Mouse (Mus musculus): ENCODE measurements at regions not wholly inside any gene's neighbourhood (a gene's known extent, or its start where the extent isn't known, plus 50 kb on each side); places are given as distances from the start of the nearest gene placed in this dataset.

DNA sequence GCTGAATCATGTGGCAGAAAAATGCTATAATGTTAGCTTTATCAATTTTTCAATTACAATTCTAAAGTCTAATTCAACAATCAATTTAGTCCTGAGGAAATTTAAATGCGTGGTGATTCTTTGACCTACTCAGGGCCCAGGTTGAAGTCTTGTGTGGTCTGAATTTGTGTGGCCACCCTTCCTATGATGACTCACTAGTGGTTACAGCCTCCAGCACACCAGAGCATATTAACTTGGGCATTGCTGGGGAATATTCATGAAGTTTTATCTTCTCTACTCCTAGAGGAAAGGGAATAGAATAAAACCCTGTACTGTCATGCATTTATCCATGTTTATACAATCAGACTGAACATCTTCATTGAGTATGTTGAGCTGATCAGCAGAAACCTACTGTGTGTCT lies 665.2 kb downstream of the Inhba start:
- Histone ChIP-seq H3ac (ENCODE audit: control insufficient read depth, insufficient read length, low read depth) (no peak overlapping the region), H3K79me2 (ENCODE audit: control insufficient read depth, insufficient read depth) (no peaks in the 10 kb centered on the region), H3K4me3 (ENCODE audit: insufficient read depth, poor library complexity, severe bottlenecking) (no peak overlapping the region), H3K79me3 (ENCODE audit: low read depth) (no peaks in the 10 kb centered on the region), H3K36me3 (ENCODE audit: control insufficient read depth, insufficient read depth) (no peaks in the 10 kb centered on the region), H3K27me3 (ENCODE audit: control insufficient read depth, insufficient read depth, insufficient read length) (no peaks in the 10 kb centered on the region)
- TF ChIP-seq MYOG (IDR thresholded peaks at IDR 0.05; ENCODE audit: control insufficient read depth, extremely low read depth, insufficient read length) (no peak), CTCF (IDR thresholded peaks at IDR 0.05; ENCODE audit: control insufficient read depth, insufficient read depth, insufficient read length) (no peak), CEBPB (IDR thresholded peaks at IDR 0.05; ENCODE audit: low read depth) (no peak), FOSL1 (IDR thresholded peaks at IDR 0.05; ENCODE audit: insufficient read depth, low read length, poor library complexity, severe bottlenecking) (peak; percentile 68), MYOD1 (IDR thresholded peaks at IDR 0.05; ENCODE audit: control insufficient read depth, insufficient read length, low read depth) (no peak), MAX (IDR thresholded peaks at IDR 0.05) (no peak)

DNA sequence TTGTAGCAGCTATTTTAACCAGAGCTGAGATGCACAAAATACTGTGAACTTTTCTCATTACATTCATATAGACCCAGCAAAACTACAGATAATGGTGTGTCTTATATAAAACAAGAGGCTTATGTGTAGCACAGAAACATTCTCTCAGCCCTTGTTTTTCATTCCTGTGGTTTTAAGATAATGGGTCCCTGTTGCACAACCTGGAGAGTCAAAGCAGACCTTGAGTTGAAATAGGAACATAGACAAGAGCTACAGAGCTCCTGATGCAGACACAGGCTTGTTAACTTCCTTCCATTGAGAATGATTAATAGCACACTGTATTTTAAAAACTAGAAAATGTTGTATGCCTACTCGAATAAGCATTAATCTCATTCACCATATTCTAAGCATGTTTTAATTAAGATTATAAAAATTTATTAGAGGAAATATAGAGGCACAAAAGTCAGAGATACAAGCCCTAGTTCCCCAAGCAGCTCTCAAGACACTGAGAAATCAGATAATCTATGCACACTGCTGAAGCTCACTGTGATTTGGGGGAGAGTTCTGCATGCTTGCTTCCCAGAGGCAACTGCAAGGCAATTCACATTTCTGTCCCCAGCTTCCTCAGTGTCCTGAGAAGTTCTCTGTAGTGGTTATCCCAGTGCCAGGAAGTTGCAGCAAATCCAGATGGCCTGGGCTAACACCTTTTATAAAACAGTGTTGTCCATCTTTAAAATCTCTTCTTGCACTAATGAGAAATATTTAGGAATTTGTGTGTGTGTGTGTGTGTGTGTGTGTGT lies 666.8 kb downstream of the Inhba start:
- Histone ChIP-seq H3K79me2 (ENCODE audit: control insufficient read depth, insufficient read depth) (no peaks in the 10 kb centered on the region), H3K27me3 (ENCODE audit: control insufficient read depth, insufficient read depth, insufficient read length) (no peaks in the 10 kb centered on the region), H3K36me3 (ENCODE audit: control insufficient read depth, insufficient read depth) (no peaks in the 10 kb centered on the region), H3ac (ENCODE audit: control insufficient read depth, insufficient read length, low read depth) (no peak overlapping the region), H3K79me3 (ENCODE audit: low read depth) (no peaks in the 10 kb centered on the region), H3K4me3 (ENCODE audit: insufficient read depth, poor library complexity, severe bottlenecking) (no peak overlapping the region)
- TF ChIP-seq CEBPB (IDR thresholded peaks at IDR 0.05; ENCODE audit: low read depth): peak; percentile 98
- TF ChIP-seq MAX (IDR thresholded peaks at IDR 0.05): no peak

DNA sequence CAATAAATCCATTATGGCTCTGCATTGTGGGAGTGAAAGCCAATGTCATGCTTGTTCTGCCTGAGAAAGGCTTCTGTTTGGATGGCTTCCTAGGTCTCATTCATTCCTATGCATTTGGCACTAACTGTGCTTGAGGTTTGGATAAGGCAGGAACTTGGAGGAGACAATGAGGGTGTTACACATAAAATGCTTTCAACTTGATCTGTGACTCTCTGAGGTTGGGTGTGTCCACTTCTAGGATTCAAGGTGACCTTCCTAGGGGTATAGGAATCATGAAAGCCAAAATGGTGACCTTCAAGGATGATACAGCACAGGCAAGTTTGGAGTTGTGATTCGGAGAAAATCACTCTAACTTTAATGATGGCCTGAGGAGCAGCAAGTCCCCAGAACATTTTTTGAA lies 682.5 kb downstream of the Inhba start:
- TF ChIP-seq MAX (IDR thresholded peaks at IDR 0.05) (no peak), FOSL1 (IDR thresholded peaks at IDR 0.05; ENCODE audit: insufficient read depth, low read length, poor library complexity, severe bottlenecking) (no peak), CEBPB (IDR thresholded peaks at IDR 0.05; ENCODE audit: low read depth) (no peak), USF1 (IDR thresholded peaks at IDR 0.05; ENCODE audit: low read depth) (no peak), CTCF (IDR thresholded peaks at IDR 0.05; ENCODE audit: control insufficient read depth, insufficient read depth, insufficient read length) (no peak), MYOG (IDR thresholded peaks at IDR 0.05; ENCODE audit: control insufficient read depth, extremely low read depth, insufficient read length) (no peak), MYOD1 (IDR thresholded peaks at IDR 0.05; ENCODE audit: control insufficient read depth, insufficient read length, low read depth) (no peak)
- no peaks in the 10 kb centered on the region for H3K79me3 ChIP-seq (ENCODE audit: low read depth)
- no peaks in the 10 kb centered on the region for H3K36me3 ChIP-seq (ENCODE audit: control insufficient read depth, insufficient read depth)
- no peaks in the 10 kb centered on the region for H3K27me3 ChIP-seq (ENCODE audit: control insufficient read depth, insufficient read depth, insufficient read length)
- no peak overlapping the region for H3K4me3 ChIP-seq (ENCODE audit: insufficient read depth, poor library complexity, severe bottlenecking)
- H3ac ChIP-seq (ENCODE audit: control insufficient read depth, insufficient read length, low read depth): no peak overlapping the region
- no peaks in the 10 kb centered on the region for H3K79me2 ChIP-seq (ENCODE audit: control insufficient read depth, insufficient read depth)

GRCm38 (mm10) chr13:16700934-16701333 lies 689.3 kb downstream of the Inhba start:
- no peaks in the 10 kb centered on the region for H3K79me2 ChIP-seq (ENCODE audit: control insufficient read depth, insufficient read depth)
- no peaks in the 10 kb centered on the region for H3K27me3 ChIP-seq (ENCODE audit: control insufficient read depth, insufficient read depth, insufficient read length)
- H3K79me3 ChIP-seq (ENCODE audit: low read depth): no peaks in the 10 kb centered on the region
- H3K4me3 ChIP-seq (ENCODE audit: insufficient read depth, poor library complexity, severe bottlenecking): no peak overlapping the region
- no peak overlapping the region for H3ac ChIP-seq (ENCODE audit: control insufficient read depth, insufficient read length, low read depth)
- H3K36me3 ChIP-seq (ENCODE audit: control insufficient read depth, insufficient read depth): no peaks in the 10 kb centered on the region
- TF ChIP-seq MYOG (IDR thresholded peaks at IDR 0.05; ENCODE audit: control insufficient read depth, extremely low read depth, insufficient read length): no peak
- no peak for TF ChIP-seq MYOD1 (IDR thresholded peaks at IDR 0.05; ENCODE audit: control insufficient read depth, insufficient read length, low read depth)
- no peak for TF ChIP-seq FOSL1 (IDR thresholded peaks at IDR 0.05; ENCODE audit: insufficient read depth, low read length, poor library complexity, severe bottlenecking)
- TF ChIP-seq USF1 (IDR thresholded peaks at IDR 0.05; ENCODE audit: low read depth): no peak
- no peak for TF ChIP-seq CTCF (IDR thresholded peaks at IDR 0.05; ENCODE audit: control insufficient read depth, insufficient read depth, insufficient read length)
- TF ChIP-seq CEBPB (IDR thresholded peaks at IDR 0.05; ENCODE audit: low read depth): no peak
- TF ChIP-seq MAX (IDR thresholded peaks at IDR 0.05): no peak

DNA sequence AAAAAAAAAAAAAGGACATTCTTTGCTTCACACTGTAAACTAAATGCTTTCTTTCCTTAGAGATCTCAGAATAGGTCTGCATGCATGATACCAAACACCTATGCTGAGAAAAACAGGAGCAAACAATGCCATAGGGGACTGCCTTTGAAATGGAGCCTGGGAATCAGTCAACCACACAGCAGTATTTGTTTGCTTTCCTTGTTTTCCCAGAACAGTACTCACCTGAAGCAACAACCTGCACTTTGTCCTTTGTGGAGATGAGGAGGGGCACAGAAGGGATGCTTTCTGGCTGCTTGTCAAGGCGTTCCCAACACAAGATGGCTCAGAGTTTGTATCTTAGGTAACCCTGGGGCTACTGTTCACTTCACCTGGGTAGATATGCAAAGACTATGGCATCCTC lies 690.5 kb downstream of the Inhba start:
- no peak overlapping the region for H3K4me3 ChIP-seq (ENCODE audit: insufficient read depth, poor library complexity, severe bottlenecking)
- no peaks in the 10 kb centered on the region for H3K79me3 ChIP-seq (ENCODE audit: low read depth)
- no peaks in the 10 kb centered on the region for H3K36me3 ChIP-seq (ENCODE audit: control insufficient read depth, insufficient read depth)
- no peaks in the 10 kb centered on the region for H3K27me3 ChIP-seq (ENCODE audit: control insufficient read depth, insufficient read depth, insufficient read length)
- no peak overlapping the region for H3ac ChIP-seq (ENCODE audit: control insufficient read depth, insufficient read length, low read depth)
- no peak for TF ChIP-seq CTCF (IDR thresholded peaks at IDR 0.05; ENCODE audit: control insufficient read depth, insufficient read depth, insufficient read length)
- no peak for TF ChIP-seq MYOG (IDR thresholded peaks at IDR 0.05; ENCODE audit: control insufficient read depth, extremely low read depth, insufficient read length)
- no peak for TF ChIP-seq USF1 (IDR thresholded peaks at IDR 0.05; ENCODE audit: low read depth)
- no peak for TF ChIP-seq MAX (IDR thresholded peaks at IDR 0.05)
- no peak for TF ChIP-seq CEBPB (IDR thresholded peaks at IDR 0.05; ENCODE audit: low read depth)
- no peak for TF ChIP-seq FOSL1 (IDR thresholded peaks at IDR 0.05; ENCODE audit: insufficient read depth, low read length, poor library complexity, severe bottlenecking)
- TF ChIP-seq MYOD1 (IDR thresholded peaks at IDR 0.05; ENCODE audit: control insufficient read depth, insufficient read length, low read depth): no peak
- no peaks in the 10 kb centered on the region for H3K79me2 ChIP-seq (ENCODE audit: control insufficient read depth, insufficient read depth)

All from C2C12 (cell line).